Mouse (Mus musculus) adrenal gland, postnatal 14 days (tissue): ENCODE data around the gene Tenm3. TPM values are rescaled to one million over a fixed set of nuclear protein-coding genes. Genes with fewer than 3 reads are reported as not detected.
A peak's percentile ranks its signal among the peaks of the same experiment; 100 is the strongest.

Experiments used
- DNase-seq: peaks from one replicate; pipeline ENCODE4 v3.0.0; 2021; ENCODE audit warnings: mixed read lengths
- total RNA-seq: library from RNA; stranded (reverse); gene quantifications from 2 replicates; pipeline ENCODE4 v1.2.3, GENCODE M21; 2021

Tenm3 gene
- total RNA-seq, 1 experiment from 2014 or later = 20.2 TPM

GRCm38 (mm10) chr8:48514230-48514629, 329.5 kb downstream of the Tenm3 start:
- DNase-seq = no peak

GRCm38 (mm10) chr8:48513801-48514200, 329.9 kb downstream of the Tenm3 start:
- no peak for DNase-seq

- no peak for DNase-seq
Measured at GRCm38 (mm10) chr8:48511546-48511945, 332.2 kb downstream of the Tenm3 start.

- no peak for DNase-seq
Measured at GRCm38 (mm10) chr8:48511137-48511536, 332.6 kb downstream of the Tenm3 start.

- DNase-seq = no peak
Measured at GRCm38 (mm10) chr8:48508641-48509599, 334.8 kb downstream of the Tenm3 start.

- DNase-seq = no peak
Measured at GRCm38 (mm10) chr8:48507719-48508501, 335.8 kb downstream of the Tenm3 start.

- peak; percentile 45 for DNase-seq
Measured at GRCm38 (mm10) chr8:48492491-48492890, 351.3 kb downstream of the Tenm3 start.

- no peak for DNase-seq
Measured at GRCm38 (mm10) chr8:48490635-48491165, 353.1 kb downstream of the Tenm3 start.

GRCm38 (mm10) chr8:48489936-48490634, 353.7 kb downstream of the Tenm3 start:
- DNase-seq = no peak

GRCm38 (mm10) chr8:48489417-48489816, 354.3 kb downstream of the Tenm3 start:
- no peak for DNase-seq

GRCm38 (mm10) chr8:48488809-48489208, 354.9 kb downstream of the Tenm3 start:
- DNase-seq = no peak

- no peak for DNase-seq
Measured at GRCm38 (mm10) chr8:48484143-48484542, 359.6 kb downstream of the Tenm3 start.

- DNase-seq = peak; percentile 16
Measured at GRCm38 (mm10) chr8:48481709-48482671, 361.8 kb downstream of the Tenm3 start.

GRCm38 (mm10) chr8:48477371-48477935, 366.3 kb downstream of the Tenm3 start:
- DNase-seq = no peak

- DNase-seq = no peak
Measured at GRCm38 (mm10) chr8:48476896-48477295, 366.9 kb downstream of the Tenm3 start.

- DNase-seq = no peak
Measured at GRCm38 (mm10) chr8:48467633-48468032, 376.1 kb downstream of the Tenm3 start.

- DNase-seq = peak; percentile 70
Measured at GRCm38 (mm10) chr8:48458373-48458772, 385.4 kb downstream of the Tenm3 start.

GRCm38 (mm10) chr8:48456328-48457124, 387.2 kb downstream of the Tenm3 start:
- no peak for DNase-seq

- DNase-seq = no peak
Measured at GRCm38 (mm10) chr8:48451247-48451635, 392.5 kb downstream of the Tenm3 start.
